Mouse (Mus musculus) CD4-positive, CD25-positive, alpha-beta regulatory T cell, adult 2 months (primary cell): ENCODE measurements around the gene Rcan1.
"Not testable (repeated sequence)": the region's sequence is repeated elsewhere in the genome, so short reads cannot be mapped to it uniquely, and the experiment has no call there.

Experiments
- DNase-seq: peaks from one replicate; pipeline ENCODE4 v3.0.0-alpha.2; 2012; ENCODE audit warnings: low read depth, low spot score

Gene Rcan1

DNA sequence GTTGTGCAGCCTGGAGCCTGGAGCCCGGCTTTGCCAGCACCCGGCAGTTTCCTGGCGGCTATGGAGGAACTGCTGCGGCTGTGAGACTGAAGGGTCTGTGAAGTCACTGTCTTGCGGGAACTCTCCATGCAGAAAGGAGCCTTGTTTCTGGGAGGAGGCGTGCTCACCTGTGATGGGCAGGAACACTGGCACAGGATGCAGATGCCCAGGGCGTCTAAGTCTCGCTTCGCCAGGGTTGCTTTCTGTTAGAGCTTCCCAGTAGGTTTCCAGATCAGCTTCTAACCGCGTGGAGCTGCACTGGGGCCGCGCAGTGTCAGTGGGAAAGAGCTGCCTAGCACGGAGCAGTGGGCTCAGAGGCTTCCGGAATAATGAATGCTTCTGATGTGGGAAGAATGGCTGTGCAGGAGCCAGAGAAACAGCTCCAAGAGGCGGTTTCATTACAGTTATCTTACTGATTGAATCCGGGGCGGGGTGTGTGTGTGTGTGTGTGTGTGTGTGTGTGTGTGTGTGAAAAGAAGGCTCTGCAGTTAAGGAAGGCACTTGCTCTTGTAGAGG is 35.2 kb downstream of the Rcan1 start:
- no peak for DNase-seq

DNA sequence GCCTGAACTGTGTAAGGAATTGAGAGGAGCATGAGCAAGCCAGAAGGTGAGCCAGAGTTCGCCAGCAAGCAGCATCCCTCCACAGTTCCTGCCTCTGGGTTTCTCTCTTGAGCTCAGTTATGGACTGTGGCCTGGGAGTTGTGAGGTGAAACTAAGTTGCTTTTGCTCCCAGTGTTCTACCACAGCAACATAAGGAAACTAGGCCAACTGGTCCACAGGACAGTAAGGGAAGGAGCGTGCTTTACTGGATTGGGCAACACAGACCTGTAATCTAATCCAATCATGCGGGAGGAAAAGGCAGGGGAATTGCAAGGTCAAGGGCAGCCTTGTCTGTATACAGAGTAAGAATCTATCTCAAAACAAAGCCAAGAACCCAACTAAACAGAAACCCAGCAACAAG is 37.5 kb downstream of the Rcan1 start:
- DNase-seq: no peak

DNA sequence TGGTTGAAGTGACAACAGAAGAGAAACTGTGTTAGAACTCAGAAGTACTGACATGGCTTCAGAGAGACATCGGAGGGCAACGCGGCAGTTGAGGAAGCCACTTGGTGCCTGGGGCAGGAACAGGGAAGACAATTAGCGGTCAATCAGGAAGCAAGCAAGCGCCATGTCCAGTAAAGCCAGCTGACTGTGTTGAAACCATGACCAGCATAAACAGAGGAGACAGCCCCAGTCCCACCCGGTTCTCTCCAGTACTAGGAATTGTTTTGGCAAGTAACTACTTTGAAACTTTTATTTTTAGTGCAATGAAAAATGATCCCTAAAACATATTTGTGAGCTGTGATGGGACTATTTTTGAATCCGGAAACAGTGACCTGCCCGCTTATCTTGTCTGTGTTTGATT is 39.9 kb downstream of the Rcan1 start:
- DNase-seq: no peak

DNA sequence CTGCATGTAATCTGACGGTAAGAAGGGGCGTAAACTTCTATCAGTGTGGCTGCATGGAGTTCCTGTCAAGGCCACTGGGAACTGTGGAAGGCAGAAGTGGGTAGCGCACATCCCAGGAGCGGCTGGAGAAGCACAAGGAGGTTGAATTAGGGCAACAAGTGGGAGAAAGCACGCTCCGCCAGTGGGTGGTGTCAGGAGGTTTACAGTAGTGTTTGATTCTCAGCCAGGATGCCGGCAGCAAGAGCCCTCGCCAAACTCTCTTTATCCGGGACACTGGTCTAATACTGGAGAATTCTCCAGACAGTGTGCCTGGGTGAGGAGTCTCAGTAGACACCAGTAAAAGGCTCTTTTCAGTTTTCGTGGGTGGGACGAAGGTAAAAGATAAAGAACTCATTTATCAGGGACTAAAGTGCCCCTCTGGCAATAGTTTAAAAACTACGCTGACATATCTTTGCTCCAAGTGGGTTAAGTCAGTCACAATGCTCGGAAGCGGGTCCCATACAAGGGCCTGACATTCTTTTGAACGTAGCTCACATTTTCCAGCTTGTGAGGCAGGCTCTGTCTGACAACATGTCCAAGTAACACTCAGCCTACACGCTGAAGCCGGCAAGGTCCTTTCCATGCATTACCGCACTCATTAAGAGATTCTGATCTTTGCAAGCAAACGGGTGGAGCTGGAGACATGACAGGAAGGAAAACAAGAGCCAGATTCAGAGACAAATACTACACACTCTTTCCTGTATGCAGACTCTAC is 42.3 kb downstream of the Rcan1 start:
- no peak for DNase-seq

DNA sequence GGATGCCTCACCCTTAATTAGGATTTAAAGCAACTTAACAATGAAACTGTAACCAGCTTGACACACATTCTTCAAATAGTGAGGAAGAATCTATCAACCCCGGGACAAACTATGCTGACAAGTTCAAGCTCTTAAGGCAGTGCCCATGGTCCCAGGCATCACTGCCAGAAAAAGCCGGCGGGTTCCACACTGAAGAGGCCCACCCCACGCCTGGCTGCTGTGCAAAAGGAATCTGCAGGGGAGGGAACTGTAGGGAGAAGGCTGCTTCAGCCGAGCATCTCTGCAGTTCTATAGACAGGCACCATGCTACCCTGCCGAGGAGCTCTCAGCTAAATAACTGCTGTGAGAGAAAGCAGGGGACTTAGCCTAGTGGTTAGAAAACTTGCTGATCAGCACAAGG is 44.0 kb downstream of the Rcan1 start:
- DNase-seq: no peak

DNA sequence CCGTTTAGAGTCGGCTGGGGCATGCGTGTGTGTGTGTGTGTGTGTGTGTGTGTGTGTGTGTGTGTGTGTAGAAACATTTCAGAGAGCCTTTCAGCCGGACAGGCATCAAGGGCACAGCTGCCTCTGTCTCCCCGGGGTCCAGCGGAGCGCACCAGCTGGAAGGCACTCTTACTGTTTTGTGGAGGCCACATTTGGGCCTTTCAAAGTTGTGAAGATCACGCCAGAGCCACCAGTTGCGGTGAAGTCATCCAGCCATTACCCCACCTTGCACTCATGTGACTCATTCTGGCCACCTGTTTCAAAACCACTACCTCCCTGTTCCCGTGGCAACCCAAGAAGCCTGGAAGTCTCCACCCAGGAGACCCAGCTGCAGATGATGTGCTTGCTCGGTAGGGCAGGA is 44.8 kb downstream of the Rcan1 start:
- no peak for DNase-seq

DNA sequence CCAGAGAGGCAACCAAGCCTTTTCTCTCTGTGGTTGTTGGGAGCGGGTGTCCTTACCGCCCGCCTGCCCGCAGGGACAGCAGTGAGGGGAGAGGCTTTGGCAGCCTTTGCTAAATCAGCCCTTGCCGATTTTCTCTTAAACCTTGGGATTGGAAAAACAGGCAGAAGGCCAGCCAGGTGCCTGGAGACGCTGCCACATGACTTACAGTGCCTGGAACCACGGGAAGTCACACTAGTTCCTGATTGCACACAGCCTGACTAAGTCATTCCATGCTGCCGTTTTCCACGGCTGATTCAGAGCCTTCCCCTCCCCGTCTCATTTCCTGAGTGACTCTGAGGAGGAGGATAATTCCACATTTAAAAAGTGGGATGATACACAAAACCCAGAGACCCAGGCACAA is 47.3 kb downstream of the Rcan1 start:
- DNase-seq: no peak

DNA sequence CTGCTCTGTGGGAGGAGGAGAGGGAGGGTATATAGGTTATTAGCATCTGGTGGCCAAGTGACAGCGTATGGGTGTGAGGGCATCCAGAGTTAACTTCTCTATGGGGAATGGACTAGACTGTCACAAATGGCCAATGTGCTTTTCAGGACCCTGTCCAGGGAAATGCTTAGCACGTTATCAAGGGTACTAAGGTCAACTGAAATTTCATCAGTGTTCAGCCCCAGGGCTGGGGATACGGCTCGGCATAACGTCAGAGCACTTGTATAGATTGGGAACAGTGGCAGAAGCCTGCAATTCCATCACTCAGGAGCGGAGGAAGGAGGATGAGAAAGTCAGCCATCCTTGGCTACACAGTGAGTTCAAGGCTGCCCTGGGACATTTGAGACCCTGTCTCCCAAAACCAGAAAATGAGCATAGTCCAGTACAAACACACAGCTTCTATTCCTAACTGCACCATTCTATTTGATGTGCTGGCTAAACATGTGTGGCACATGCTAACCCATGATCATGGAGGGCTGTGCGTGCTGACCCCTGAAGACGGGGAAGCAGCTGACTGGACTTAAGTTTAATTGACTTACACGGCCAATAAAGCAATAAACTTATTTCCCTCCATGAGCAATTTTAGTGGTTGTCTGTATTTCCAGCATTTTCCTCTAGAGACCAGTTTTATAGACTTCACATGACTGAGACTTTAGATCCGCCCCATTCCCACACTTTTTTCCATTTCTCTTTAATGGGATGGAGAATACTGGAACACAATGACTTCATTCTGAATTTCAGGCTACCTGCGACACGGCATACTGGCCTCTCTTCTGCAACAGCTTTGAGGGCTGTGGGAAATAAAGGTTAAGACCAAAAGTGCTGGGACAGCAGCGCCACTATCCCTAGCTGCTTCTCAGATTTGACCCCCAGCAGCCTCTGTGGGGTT is 48.0 kb downstream of the Rcan1 start:
- DNase-seq: no peak

DNA sequence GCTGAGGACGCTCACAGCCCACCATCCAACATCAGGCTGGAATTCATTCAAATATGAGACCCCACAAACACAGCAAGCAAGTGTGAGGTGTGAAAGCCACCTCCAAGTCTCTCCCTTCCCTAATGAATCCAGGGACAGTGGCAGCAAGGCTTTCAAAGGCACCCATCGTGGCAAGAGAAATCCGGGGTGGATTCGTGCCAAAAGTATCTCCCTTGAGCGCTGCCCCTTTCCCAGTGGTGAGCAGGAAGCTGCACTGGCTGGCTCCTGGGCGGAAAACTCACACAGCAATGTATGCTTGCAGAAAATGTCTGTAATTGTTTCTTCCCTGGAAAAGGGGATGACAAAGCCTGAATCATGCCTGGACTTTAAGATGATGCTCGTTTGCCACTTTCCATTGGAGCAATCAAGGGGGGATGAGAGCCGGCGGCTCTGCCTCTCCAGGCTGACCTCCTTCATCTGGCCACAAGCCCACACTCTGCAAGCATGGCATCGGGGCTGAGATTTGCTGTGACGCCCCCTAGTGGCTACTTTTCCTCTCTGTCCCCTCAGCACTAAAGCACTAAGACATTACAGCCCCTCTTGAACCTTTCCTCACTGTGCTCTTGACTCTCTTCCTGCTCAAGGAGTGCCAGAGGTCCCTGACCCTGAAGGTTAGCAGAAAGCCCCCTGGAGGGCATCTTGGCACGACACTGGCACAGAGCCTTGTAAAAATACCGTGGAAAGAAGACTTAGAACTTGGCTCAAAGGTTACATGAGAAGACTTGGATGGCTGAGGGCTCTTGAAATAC is 49.3 kb downstream of the Rcan1 start:
- peak; percentile 14 for DNase-seq

DNA sequence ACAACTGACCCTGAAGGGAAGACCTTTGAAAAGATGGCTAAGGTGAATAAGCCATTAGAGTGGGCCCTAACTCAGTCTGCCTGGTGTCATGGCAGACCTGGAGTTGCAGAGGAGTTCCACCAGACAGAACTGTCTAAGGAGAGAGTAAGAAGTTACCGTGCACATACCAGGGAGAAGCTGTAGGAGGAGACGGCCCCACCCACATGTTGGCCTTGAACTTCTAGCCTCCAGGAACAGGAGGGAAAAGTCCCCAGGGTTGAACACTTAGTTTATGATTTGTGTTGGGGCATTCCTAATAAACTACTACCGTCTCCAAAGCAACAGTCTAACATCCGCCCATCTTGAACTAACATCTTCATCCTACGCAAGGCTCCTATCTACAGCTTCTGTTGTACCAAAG is 50.0 kb downstream of the Rcan1 start:
- DNase-seq: no peak

DNA sequence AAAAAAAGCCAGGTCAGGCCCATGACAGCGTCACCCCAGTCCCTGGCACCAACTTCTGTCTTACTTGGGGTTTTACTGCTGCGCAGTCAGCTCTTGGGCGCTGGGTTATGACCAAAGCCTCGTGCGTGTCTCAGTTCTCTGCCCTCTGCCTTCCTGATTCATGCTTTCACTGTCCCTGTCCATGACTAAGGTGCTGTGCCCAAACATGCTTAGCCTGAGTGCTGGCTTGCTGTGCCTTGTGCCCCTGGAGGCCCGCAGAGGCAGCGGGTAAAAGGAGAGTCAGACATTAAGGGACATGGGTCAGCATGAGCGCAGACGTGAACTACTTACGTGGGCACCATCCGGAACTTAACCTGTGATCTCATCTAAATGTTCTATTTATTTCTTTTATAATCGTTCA is 51.6 kb downstream of the Rcan1 start:
- DNase-seq: no peak

DNA sequence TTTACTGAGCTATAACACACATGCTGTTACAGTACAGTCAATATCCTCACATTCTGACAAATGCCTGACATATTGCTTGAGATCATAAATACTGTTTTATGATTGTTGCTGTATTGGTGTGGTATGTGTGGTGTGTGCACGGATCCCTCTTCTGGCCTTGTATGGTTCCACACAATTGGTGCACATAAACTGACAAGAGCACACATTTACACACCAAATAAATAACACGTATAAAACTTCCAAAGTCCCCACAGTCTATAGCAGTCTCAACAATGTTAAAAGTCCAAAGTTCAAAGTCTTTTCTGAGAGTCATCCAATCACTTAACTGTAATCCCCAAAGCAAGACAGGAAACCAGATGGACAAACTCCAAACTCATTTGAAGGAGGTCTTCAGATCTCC is 53.4 kb downstream of the Rcan1 start:
- no peak for DNase-seq

DNA sequence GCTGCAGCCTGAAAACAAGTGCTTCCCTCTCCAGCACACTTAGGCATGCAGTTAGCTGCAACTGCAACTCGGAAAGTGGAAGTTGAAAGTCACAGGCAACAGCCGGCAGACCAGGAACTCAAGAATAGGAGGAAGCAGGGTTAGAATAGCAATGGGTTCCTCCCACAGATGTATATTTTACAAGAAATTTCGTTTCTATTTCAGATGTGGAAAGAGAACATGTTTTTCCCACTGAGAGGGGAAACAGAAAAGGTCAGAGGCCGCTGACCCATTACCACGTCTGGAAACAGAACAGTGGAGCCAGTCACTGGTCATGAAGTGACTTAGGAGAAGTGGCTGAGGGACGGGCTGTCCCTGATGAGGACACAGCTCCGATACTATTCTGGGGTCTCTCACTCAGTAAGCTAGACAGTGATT is 55.0 kb downstream of the Rcan1 start:
- peak; percentile 7 for DNase-seq

DNA sequence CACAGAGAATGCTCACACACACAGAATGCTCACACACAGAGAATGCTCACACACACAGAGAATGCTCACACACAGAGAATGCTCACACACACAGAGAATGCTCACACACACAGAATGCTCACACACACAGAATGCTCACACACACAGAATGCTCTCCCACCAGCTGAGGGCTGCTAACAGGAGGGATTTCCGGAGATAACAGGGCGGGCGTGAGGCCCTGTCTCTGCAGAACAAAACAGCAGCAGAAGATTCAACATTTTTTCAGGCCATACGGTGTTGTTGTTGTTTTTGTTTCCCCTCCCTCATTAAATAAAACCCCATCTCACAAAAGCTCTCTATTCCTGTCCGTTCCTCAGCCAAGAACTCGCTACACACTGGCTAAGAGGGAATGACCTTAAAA is 55.6 kb downstream of the Rcan1 start:
- not testable (repeated sequence) for DNase-seq

DNA sequence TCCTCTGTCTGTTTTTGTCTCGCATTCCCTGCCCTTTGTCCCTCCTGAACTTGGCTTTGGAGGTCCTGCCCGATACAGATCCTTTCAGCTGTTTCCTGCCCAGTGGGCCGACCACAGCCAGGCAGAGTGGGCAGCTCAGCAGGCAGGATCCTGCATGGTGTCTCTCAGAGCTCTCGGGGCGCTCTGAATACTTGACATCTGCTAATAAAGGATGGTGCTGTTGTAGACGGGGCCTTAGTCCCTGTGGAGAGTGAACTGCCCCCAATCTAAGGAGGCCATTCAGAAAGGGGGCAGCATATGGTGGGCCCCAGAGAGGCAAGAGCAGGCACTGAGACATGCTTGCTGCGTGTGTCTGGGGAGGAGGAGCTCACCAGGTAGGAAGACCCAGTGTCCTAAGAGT is 57.8 kb downstream of the Rcan1 start:
- DNase-seq: no peak

DNA sequence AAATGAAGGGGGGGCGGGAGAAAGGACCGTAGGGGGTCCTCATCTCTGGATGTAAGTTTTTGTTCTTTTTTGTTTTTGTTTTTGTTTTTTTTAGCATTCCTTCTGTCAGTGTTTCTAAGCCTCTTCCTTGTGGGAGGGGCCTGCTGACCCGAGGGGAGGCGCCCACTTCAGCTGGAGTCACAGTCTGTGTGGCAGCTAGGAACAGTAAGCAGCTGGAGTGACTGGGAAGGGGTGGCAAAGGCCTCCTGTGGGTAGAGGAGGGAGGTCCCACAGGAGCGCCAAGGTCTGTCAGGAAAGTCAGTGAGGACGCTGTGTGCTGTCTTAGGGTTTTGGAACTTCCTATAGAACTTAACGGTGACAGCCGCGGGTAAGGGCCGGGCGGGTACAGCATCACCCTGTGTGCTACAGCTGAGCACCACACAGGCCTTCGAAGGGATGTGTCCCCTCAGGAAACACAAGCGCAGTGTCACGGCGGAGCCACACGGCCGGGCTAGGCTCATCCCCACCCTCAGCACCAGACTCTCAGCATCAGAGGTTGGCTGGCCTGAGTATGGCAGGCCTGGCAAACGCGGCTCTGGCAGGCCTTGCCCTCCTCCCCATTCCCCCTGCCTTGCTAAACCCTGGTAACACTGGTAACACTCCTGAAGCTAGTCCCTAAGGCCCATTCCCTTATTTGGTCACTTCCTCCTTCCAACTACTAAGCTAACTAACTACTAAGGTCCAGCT is 58.5 kb downstream of the Rcan1 start:
- no peak for DNase-seq

DNA sequence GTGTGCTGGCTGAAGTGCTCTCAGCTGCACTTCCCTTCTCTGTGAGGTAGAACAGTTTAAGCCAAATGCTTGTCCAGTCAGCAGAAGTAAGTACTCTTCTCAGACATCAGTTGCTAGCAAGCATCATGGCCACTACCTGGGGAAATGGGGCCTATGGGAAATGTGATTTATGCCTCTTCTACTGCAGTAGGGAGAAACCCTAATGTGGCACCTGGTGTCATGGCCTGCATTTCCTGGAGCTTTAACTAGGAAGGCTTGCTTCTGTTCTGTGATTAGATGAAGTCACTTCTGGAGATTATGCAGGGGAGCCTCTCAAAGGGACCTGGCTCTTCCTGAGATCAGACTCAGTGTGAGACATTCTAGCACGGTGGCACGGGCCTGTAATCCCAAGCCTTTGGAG is 60.3 kb downstream of the Rcan1 start:
- DNase-seq: no peak

DNA sequence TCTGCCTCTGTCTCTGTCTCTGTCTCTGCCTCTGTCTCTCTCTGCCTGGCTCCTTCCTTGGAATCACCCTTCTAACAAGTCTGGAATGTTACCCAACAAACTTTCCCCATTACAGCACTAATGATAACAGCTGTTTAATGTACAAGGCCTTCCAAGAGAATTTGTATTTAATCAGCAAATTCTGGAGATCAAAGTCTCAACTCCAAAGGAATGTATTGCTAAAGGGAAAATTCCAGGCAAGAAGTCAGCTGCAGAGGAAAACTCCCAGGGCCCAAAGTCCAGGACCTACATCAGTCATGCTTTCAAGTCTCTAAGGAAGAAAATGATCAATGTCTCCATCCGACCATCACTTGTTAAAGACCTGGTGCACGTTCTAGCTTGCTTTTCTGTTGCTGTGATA is 62.8 kb downstream of the Rcan1 start:
- no peak for DNase-seq

DNA sequence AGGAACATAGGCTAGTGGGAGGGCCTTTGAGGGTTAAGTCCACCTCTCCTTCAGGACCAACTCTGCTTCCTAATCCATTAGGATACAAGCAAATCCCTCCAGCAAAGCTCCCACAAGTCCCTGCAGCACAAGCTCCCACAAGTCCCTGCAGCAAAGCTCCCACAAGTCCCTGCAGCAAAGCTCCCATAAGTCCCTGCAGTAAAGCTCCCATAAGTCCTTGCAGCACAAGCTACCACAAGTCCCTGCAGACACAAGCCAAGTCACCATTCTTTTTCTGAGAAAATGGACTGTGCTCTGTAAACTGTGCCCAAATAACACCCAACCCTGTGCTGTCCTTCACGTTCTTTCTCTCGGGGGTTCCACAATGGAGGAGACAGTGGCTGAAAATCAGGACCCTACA is 66.5 kb downstream of the Rcan1 start:
- no peak for DNase-seq

DNA sequence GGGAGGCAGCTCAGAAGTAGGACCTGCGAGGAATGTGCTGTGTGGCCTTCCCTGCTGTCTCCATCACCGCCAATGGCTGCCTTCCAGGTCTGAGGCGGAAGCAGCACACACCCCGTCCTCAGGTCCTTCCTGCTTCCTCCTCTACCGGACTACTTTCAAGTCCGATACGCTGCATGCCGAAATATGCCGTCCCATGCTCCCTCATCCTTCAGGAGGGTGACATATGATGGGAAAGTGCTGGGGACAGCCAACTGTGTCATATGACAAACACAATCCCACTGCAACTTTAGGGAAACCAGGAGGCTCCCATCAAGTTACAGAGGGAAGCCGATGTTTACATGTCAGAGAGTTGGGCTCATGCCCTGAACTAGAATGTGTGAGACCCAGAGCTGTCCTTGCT is 67.6 kb downstream of the Rcan1 start:
- no peak for DNase-seq

DNA sequence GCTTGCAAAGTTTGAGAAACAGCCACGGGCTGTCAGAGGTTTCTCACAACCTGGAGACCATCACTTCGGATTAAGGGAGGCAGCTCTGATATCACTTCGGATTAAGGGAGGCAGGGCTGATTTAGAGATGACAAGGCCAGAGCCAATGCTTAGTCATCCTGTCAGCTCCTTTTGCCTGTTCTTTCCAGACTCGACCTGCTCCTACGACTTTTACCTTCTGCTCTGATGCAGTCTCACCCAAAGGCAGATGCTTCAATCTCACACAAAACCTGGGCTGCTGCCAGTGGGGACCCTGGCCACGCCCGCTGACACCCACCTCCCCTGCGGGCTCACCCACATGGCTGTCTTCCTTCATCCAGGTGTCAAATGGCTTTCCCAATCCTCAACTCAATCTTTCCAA is 68.5 kb downstream of the Rcan1 start:
- no peak for DNase-seq
